18 mouse cellular contexts compared by ENCODE assay signal in genomic region chr9:119519116-119519515, GRCm38 (mm10). TPM values are rescaled to one million over a fixed set of nuclear protein-coding genes. Genes with fewer than 3 reads are reported as not detected.
DNase-seq lines count a peak whose midpoint lies in the region; ATAC-seq lines count a peak whose summit lies in the region.
"Had no signal": no experiment of that assay in that cellular context is flagged by ENCODE, and none has a peak within 500 bp of the region (broad histone marks: within the 10 kb centered on the region; RNA-seq: fewer than 3 reads in every experiment).

No protein-coding gene starts in this region.

- H3K4me1 ChIP-seq in midbrain, embryonic 14.5 days (ENCODE audit: control insufficient read depth, insufficient read depth, low read length), result peaks cover 4% of the 10 kb centered on the region; the same call in 1 of the 2 replicates
- H3K4me1 ChIP-seq in midbrain, embryonic 11.5 days (ENCODE audit: control insufficient read depth, insufficient read depth, low read length), result no peaks in the 10 kb centered on the region

- H3K9me3 ChIP-seq in midbrain, embryonic 14.5 days (ENCODE audit: control insufficient read depth, low read length), result no peaks in the 10 kb centered on the region
- H3K9me3 ChIP-seq in midbrain, embryonic 11.5 days (ENCODE audit: control insufficient read depth, low read length), result no peaks in the 10 kb centered on the region
- H3K9me3 ChIP-seq: embryonic facial prominence, embryonic 15.5 days; heart, embryonic 13.5 days; hindbrain, embryonic 13.5 days had no signal

- DNase-seq in cerebellum, postnatal 36 days, result peak; percentile 20 to 43
- DNase-seq in midbrain, embryonic 14.5 days, result peak; percentile 49
- no peak for DNase-seq in midbrain, embryonic 11.5 days (ENCODE audit: low spot score, missing footprints)
- DNase-seq in left cerebral cortex, postnatal 25 days (ENCODE audit: low spot score in 2 of 2), result peak; percentile 17 to 62
- DNase-seq in telencephalon, adult 2 months (ENCODE audit: low read depth, low spot score), result peak; percentile 17
- no peak for DNase-seq in yolk sac, embryonic 10.5 days (ENCODE audit: low spot score)
- DNase-seq: adrenal gland, postnatal 25 days; gastrocnemius, postnatal 14 days; lung, embryonic 14.5 days had no signal

- ATAC-seq in cerebellum, adult (ENCODE audit: insufficient number of reproducible peaks, low FRiP score, low TSS enrichment), result no peak
- ATAC-seq in midbrain, embryonic 14.5 days (ENCODE audit: low FRiP score, low TSS enrichment), result no peak
- ATAC-seq in midbrain, embryonic 11.5 days (ENCODE audit: low FRiP score), result no peak
- ATAC-seq: forebrain, embryonic 14.5 days; intestine, postnatal 0 days had no signal

- 29% methylated on average over 23 of the region's 23 CpGs for WGBS in midbrain, embryonic 14.5 days
- WGBS in midbrain, embryonic 11.5 days, result 45% methylated on average over 23 of the region's 23 CpGs

- intact Hi-C loops in left cerebral cortex, postnatal 25 days (cut with DNase I), result no loop called here

- H3K9ac ChIP-seq in midbrain, embryonic 14.5 days (replicated peaks; ENCODE audit: low read length), result no peak overlapping the region
- H3K9ac ChIP-seq in midbrain, embryonic 11.5 days (ENCODE audit: low read length), result no peak overlapping the region
- H3K9ac ChIP-seq: embryonic facial prominence, embryonic 15.5 days; heart, embryonic 13.5 days; hindbrain, embryonic 13.5 days; lung, embryonic 14.5 days had no signal

- no peak overlapping the region for H3K4me3 ChIP-seq in midbrain, embryonic 14.5 days (replicated peaks; ENCODE audit: low read depth, low read length)
- H3K4me3 ChIP-seq in midbrain, embryonic 11.5 days (ENCODE audit: low read depth, low read length), result no peak overlapping the region
- H3K4me3 ChIP-seq: embryonic facial prominence, embryonic 15.5 days; heart, embryonic 13.5 days; hindbrain, embryonic 13.5 days had no signal

- peak overlapping the region; percentile 8; the same call in 1 of the 2 replicates for H3K4me2 ChIP-seq in midbrain, embryonic 14.5 days (ENCODE audit: low read length)
- no peak overlapping the region for H3K4me2 ChIP-seq in midbrain, embryonic 11.5 days
- H3K4me2 ChIP-seq: embryonic facial prominence, embryonic 15.5 days; heart, embryonic 13.5 days; hindbrain, embryonic 13.5 days; lung, embryonic 14.5 days had no signal

- H3K36me3 ChIP-seq in midbrain, embryonic 14.5 days (ENCODE audit: control insufficient read depth, insufficient read depth, low read length), result no peaks in the 10 kb centered on the region
- H3K36me3 ChIP-seq in midbrain, embryonic 11.5 days (ENCODE audit: control insufficient read depth, insufficient read depth, low read length), result no peaks in the 10 kb centered on the region
- H3K36me3 ChIP-seq: embryonic facial prominence, embryonic 15.5 days; G1E; hindbrain, embryonic 13.5 days had no signal

- H3K27me3 ChIP-seq in midbrain, embryonic 14.5 days (ENCODE audit: control insufficient read depth, insufficient read depth, low read length), result peaks cover 87% of the 10 kb centered on the region
- peaks cover 93% of the 10 kb centered on the region for H3K27me3 ChIP-seq in midbrain, embryonic 11.5 days (ENCODE audit: control insufficient read depth, insufficient read depth, low read length)

- no peak overlapping the region for H3K27ac ChIP-seq in midbrain, embryonic 14.5 days (replicated peaks; ENCODE audit: low read depth, low read length)
- H3K27ac ChIP-seq in midbrain, embryonic 11.5 days (ENCODE audit: low read depth, low read length), result no peak overlapping the region
- H3K27ac ChIP-seq: embryonic facial prominence, embryonic 15.5 days; heart, embryonic 13.5 days; hindbrain, embryonic 13.5 days had no signal

RNA-seq across cellular contexts. Expression of gene Scn5a, which starts 59.7 kb away (rescaled TPM):
- 0.11 and 0.32 TPM in 2 replicates for polyA plus RNA-seq in midbrain, embryonic 14.5 days (2014; fragmentation: Nextera tagmentation; extraction: Ambion mirVana)
- 0.16 TPM in 1 of 2 replicates, not detected in the other for polyA plus RNA-seq in midbrain, embryonic 11.5 days (2014; fragmentation: Nextera tagmentation; extraction: Ambion mirVana)
- 1 to 10 TPM; 2.9 to 5.1 TPM for total RNA-seq in left cerebral cortex, postnatal 25 days (2021)
- total RNA-seq: liver, adult 2 months; megakaryocyte, adult 5-6 weeks had no signal
- polyA plus RNA-seq: G1E; liver, adult 2 months had no signal

Comparison
In these comparisons a context has a peak if more than half of its experiments do, and no peak if none do; other contexts are left out.
1. DNase-seq: peak in cerebellum, postnatal 36 days (2 of 2), midbrain, embryonic 14.5 days (single experiment), left cerebral cortex, postnatal 25 days (2 of 2) and telencephalon, adult 2 months (single experiment); none in midbrain, embryonic 11.5 days (single experiment) and yolk sac, embryonic 10.5 days (single experiment).